Mouse (Mus musculus): Measurements from ENCODE around the gene Ncoa5.

GRCm38 (mm10) chr2:165032533-165032932 is 2.1 kb downstream of the Ncoa5 start:
- TF ChIP-seq CTCF (IDR thresholded peaks at IDR 0.05; ENCODE audit: extremely low read depth, insufficient read depth, low read length) (peak; percentile 39; the same call in 1 of the 2 replicates), POLR2A (IDR thresholded peaks at IDR 0.05; ENCODE audit: extremely low read depth, insufficient read depth, low read length) (no peak)

All from cortical plate, adult 2 months (tissue).